Mouse (Mus musculus): ENCODE measurements around the gene Sclt1. TPM values are rescaled to one million over a fixed set of nuclear protein-coding genes. Genes with fewer than 3 reads are reported as not detected.

The Sclt1 gene
- total RNA-seq, 2 experiments from 2014 or later = 17.8 to 19.4 TPM

GRCm38 (mm10) chr3:41605601-41606329, 136.5 kb downstream of the Sclt1 start:
- DNase-seq = no peak

GRCm38 (mm10) chr3:41604629-41605321, 137.5 kb downstream of the Sclt1 start:
- DNase-seq = no peak

- no peak for DNase-seq
Observed at GRCm38 (mm10) chr3:41603470-41604019, 138.8 kb downstream of the Sclt1 start.

- no peak for DNase-seq
Observed at GRCm38 (mm10) chr3:41602933-41603332, 139.4 kb downstream of the Sclt1 start.

- DNase-seq = no peak
Observed at GRCm38 (mm10) chr3:41601226-41602020, 140.9 kb downstream of the Sclt1 start.

GRCm38 (mm10) chr3:41599806-41600589, 142.3 kb downstream of the Sclt1 start:
- DNase-seq = no peak

- DNase-seq = no peak
Observed at GRCm38 (mm10) chr3:41599226-41599625, 143.1 kb downstream of the Sclt1 start.

GRCm38 (mm10) chr3:41598412-41598811, 143.9 kb downstream of the Sclt1 start:
- DNase-seq = no peak

- DNase-seq = no peak
Observed at GRCm38 (mm10) chr3:41597036-41597435, 145.3 kb downstream of the Sclt1 start.

- DNase-seq = no peak
Observed at GRCm38 (mm10) chr3:41595010-41595409, 147.3 kb downstream of the Sclt1 start.

GRCm38 (mm10) chr3:41594097-41594879, 148.0 kb downstream of the Sclt1 start:
- DNase-seq = no peak

GRCm38 (mm10) chr3:41592805-41593204, 149.5 kb downstream of the Sclt1 start:
- no peak for DNase-seq

- no peak for DNase-seq
Observed at GRCm38 (mm10) chr3:41591651-41592170, 150.6 kb downstream of the Sclt1 start.

- no peak for DNase-seq
Observed at GRCm38 (mm10) chr3:41590695-41591559, 151.4 kb downstream of the Sclt1 start.

GRCm38 (mm10) chr3:41589988-41590387, 152.3 kb downstream of the Sclt1 start:
- no peak for DNase-seq

GRCm38 (mm10) chr3:41589246-41589914, 152.9 kb downstream of the Sclt1 start:
- DNase-seq = no peak

GRCm38 (mm10) chr3:41588495-41588894, 153.8 kb downstream of the Sclt1 start:
- no peak for DNase-seq

GRCm38 (mm10) chr3:41587588-41587987, 154.7 kb downstream of the Sclt1 start:
- DNase-seq = no peak

GRCm38 (mm10) chr3:41586917-41587316, 155.4 kb downstream of the Sclt1 start:
- no peak for DNase-seq
